Mouse (Mus musculus): Measurements from ENCODE around the gene Cxcl9.
"Not testable (repeated sequence)": the region's sequence is repeated elsewhere in the genome, so short reads cannot be mapped to it uniquely, and the experiment has no call there.

Gene Cxcl9

DNA sequence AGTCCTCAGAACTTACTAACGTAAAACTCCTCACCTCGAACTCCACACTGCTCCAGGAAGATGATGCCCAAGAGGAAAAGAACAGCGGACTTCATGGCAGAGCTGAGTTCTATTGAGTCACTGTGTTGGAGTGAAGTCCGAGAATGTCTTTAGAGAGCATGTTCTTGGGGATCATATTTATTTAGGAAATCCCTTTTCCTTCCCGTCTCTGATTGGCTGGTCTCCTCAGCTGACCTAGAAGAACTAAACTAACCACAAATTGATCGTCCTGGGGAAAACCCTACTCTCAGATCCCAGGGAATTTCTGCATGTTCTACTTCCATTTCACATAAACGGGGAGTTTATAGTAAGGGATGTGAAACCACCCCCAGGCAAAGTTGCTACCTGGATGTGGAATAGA, at the start of gene Cxcl9:
Gene Cxcl9, minus strand, starts transcription at position 151 of the 400 bp plus-strand sequence.
- no peak for DNase-seq (ENCODE audit: low spot score in 2 of 2)

DNA sequence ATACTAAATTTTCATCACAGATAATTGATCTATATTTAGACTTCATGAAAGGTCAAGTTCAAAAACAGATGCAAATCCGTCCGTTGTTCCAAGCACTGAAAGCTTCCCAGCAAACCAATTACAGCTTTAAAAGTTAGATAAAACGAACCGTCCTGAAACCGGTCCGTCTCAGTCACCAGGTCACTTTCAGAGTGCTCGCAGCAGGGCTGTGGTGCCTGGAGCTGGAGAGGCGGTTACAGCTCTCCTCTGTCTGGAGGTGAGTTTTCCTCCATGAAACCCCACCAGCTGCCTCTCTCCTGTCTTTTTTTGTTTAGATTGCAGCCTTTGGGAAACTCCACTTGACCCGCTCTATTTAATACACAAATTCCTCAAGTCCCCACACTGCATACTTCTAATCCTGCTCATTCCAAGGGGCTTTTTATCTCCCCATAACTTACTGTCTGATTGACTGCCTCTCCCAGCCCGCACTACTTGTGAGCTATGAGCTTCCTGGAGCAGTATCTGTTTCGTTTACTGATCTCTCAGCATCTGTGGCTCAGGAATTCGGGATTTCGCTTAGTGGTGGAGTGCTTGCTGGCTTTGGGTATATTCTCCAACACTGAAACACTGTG, 49.0 kb upstream of the Cxcl9 start:
- DNase-seq (ENCODE audit: low spot score in 2 of 2) = no peak

DNA sequence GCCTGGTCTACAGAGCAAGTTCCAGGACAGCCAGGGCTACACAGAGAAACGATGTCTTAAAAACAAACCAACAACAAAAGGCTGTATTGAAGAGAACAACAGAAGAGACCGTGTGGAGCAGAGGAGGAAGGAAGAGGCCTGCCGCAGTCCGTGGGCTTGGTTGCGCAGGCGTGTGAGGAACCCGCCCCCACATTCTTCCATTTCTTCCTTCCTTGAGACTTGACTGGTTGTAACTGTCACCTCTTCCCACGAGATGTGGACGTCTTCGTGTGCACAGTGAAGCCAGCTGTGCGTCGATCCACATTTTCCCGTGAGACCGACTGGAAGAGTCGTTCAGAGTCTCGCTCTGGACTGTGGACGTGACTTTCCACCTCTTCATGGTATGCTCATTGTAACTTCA, 47.5 kb upstream of the Cxcl9 start:
- DNase-seq (ENCODE audit: low spot score in 2 of 2) = peak; percentile 82 to 85

DNA sequence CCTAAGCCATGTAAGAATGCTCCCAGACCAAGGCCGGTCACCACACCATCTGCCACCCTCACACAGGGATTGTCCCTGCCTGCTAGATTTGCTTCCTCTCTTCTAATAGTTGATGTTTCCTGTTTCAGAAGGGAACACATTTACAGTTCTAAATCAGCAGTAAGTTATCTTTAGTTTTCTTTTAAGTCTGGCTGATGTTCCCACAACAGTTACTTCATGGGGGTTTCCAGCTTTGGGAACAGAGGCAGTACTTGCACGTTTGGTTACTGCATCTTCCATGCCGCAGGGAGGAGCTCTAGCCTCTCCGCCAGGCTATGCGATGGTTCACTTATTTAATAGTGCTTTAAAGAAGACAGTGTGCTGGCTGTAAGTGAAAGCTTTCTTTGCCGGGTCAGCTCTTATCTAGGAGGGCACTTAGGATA, 46.9 kb upstream of the Cxcl9 start:
- peak; percentile 68 to 70 for DNase-seq (ENCODE audit: low spot score in 2 of 2)

DNA sequence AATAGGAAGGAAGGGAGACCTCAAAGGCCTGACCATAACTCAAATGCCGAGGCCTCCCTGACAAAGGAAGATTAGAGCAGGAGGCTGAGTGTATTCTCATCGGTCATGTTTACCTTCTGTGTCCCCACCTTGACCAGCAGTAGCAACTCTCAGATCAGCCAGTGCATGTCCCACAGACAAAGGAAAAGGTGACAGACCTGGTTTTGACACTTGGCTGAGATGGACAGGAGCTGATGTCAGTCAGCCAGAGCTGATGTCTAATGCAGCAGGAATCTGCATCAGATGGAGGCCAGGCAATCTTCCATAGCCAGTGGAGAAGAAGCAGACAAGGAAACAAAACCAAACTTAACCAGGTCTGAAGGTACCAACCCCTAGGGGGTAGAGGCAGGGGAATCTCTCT, 44.7 kb upstream of the Cxcl9 start:
- no peak for DNase-seq (ENCODE audit: low spot score in 2 of 2)

DNA sequence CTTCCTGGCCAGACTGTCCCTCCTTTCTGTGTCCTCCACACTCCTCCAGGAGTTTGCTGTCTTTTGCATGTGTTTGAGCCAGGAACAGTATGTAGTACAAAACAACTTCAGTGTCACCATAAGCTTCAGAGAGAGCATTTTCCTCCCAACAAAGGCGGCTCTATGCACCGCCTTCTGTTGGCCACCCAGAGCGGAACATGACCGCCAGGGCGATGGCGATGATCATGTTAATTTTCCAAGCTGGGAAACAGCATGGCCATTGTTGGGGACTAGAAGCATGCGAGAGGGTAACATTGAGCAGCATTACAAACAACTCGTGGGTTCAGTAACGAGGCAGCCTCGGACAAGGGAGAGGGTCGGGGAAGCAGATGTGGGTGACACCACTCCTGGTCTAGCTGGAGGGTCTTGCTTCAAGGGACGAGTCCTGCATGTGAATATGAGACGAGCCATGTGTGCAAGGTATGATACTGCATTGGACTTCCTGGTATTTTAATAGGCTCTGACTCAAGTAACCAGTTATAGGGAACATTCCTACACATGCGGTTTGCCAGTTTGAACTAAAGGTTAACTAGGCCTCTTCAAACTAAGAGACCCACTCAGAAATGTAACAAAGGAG, 43.6 kb upstream of the Cxcl9 start:
- no peak for DNase-seq (ENCODE audit: low spot score in 2 of 2)

DNA sequence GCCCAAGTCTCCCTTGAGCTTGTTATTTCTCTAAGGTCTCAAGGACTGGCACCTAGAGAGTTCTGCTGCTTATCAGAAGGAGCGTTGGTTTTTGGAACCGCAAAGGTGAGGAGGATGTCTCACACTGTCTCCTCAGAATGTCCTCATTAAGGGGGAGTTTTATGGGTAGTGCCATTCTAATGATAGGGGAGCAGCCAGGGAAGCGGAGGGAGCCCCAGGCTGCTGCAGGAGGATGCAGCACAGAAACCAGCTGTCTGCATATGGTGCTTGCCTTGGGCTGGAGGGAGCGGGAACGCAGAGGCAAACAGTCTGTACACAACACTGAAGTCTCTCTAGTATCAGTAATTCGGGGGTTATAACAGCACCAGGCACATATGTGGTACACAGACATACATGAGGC, 43.0 kb upstream of the Cxcl9 start:
- DNase-seq (ENCODE audit: low spot score in 2 of 2) = no peak

DNA sequence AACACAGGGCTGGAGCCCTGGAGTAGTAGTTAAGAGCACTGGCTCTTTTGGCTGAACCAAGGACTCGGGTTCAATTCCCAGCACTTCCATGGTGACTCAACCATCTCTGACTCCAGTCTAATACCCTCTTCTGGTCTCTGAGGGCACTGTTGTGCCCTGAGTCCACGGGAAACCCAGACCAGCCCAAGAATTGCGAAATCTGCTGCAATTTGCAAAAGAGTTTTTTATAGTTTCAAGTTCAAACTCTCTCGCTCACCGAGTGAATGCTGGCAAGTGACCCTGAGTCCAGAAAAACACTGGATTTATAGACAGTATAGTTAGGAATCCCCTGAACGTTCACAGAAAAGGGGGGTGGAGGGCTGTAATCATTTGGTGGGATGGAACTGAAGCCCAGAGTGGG, 42.5 kb upstream of the Cxcl9 start:
- no peak for DNase-seq (ENCODE audit: low spot score in 2 of 2)

GRCm38 (mm10) chr5:92369151-92369994, 41.5 kb upstream of the Cxcl9 start:
- peak; percentile 22 to 28 for DNase-seq (ENCODE audit: low spot score in 2 of 2)

- no peak for DNase-seq (ENCODE audit: low spot score in 2 of 2)
Measured at GRCm38 (mm10) chr5:92368392-92368791, 40.5 kb upstream of the Cxcl9 start.

GRCm38 (mm10) chr5:92366565-92366964, 38.7 kb upstream of the Cxcl9 start:
- DNase-seq (ENCODE audit: low spot score in 2 of 2) = no peak

DNA sequence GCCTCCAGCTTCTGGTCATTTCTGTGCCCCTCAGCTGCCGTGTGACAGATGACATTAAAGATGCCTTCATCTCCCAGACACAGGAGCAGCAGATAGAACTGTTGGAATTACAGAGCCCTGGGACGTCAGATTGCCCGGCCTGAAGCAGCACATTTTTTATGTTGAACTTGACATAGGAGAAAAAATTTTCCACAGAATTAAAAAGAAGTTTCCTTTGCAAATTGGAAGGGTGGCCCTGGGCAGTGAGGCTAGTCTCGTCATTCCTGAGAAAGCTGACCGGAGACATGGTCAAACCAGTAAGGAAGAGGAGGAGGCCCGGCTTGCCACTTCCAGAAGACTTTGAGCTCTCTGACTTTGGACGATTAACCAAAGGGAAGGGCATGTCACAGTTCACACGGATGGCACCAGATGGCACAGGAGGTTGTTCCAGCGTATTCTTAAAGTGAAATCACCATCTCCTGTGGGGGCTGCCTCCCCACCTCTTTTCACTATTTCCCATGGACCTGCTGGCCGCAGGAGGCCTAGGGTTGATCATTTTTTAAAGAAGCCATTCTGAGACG, 37.3 kb upstream of the Cxcl9 start:
- DNase-seq (ENCODE audit: low spot score in 2 of 2) = no peak

GRCm38 (mm10) chr5:92364011-92364410, 36.1 kb upstream of the Cxcl9 start:
- DNase-seq (ENCODE audit: low spot score in 2 of 2) = no peak

DNA sequence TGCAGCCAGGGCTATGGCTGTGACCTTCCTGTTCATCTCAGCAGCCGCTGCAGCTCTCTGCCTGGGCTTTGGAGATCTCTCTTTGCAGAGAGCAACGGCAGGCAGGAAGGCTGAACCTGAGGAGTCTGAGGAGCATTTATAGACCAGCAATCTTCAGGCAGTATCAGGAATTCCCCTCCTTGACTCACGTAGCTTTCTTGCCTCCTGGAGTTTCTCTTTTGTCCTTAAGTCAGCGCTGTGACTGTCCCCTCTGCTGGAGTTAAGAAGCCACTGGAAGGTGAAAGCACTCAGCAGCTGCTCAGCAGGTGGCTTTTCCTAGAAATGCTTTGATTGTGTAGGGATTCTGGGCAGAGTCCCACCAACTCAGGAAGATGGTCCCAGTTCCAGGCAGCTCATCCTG, 35.3 kb upstream of the Cxcl9 start:
- no peak for DNase-seq (ENCODE audit: low spot score in 2 of 2)

DNA sequence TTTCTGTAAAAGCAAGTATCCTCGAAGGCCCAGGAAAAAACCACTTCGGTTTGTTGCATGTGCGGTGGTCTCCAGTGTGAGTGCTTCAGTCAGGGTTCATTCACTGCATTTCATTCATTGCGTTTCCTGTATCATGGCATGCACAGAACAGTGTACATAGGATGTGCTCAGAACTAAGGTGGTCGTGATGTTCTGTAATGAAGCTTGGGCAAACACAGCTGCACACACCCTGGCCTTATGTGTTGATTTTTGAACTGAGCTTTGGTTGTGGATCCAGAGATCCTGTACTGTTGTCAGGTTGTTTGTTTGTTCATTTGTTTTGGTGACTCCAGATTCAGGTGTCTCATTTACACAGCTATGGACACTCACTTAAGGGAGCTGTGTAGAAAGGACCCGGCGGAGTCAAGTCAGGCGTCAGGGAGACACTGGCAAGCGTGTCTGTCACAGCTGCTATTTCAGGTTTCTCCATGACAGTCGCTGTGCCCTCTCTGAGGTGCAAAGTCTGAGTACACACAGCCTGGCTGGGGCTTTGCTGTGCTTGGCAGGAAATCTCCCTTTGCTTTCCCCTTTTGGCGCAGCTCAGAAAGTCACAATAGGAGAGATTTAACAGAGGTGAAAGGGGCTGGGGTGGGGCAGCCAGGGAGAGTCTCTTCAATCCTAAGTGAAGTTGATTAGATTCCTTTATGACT, 31.0 kb upstream of the Cxcl9 start:
- no peak for DNase-seq (ENCODE audit: low spot score in 2 of 2)

DNA sequence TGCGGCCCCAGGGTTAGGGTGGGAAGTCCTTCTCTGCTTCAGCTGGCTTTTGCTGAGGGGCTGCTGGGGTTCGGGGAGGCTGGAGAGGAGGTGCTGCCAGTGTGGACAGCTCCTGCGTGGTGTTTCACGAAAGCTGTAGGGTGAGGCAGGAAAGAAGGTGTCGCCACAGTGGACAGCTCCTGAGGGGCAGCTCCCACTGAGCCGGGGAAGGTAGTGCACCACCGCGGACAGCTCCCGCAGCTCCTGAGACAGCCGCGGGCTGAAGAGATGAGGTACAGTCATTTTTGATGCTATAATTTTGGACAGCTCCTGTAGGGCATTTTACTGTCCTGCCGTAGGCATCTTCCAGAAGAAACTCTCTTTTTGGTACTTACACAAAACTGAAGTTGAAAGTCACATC, 30.2 kb upstream of the Cxcl9 start:
- DNase-seq (ENCODE audit: low spot score in 2 of 2) = no peak

DNA sequence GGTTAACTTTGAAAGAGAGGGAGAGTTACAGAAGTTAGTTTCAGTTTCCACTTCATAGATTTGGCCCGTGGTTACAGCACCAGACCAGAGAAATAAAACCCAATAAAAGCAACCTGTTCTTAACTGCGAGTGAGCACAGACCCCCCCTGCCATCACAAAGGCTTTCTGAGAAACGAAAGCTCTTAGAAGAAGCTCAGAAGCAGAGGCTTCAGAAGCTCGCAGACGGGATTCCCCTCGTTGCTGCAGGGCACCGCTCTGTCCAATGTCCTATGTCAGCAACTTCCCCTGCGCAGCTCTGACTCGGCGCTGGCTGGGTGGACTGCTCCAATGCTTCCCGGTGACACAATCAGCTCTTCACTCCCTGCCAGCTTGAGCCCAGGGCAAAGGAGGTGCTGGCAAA, 25.6 kb upstream of the Cxcl9 start:
- peak; percentile 70 for DNase-seq (ENCODE audit: low spot score in 2 of 2)

DNA sequence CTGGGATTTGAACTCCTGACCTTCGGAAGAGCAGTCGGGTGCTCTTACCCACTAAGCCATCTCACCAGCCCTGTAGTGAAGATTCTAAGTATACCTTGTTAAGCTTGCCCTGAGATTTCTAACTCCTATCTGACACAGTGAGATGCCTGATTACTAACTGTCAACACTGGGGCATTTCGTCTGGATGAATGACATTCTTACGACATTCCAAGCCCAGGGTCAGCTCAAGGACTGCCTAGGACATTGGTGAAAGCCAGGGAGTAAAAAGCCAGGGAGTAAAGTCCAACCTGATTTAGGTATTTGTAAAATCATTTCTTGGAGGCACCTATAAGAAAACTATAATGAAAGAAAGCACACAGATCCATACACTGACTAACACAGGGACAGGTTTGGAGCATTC, 24.8 kb upstream of the Cxcl9 start:
- DNase-seq (ENCODE audit: low spot score in 2 of 2) = not testable (repeated sequence)

- no peak for DNase-seq (ENCODE audit: low spot score in 2 of 2)
Measured at GRCm38 (mm10) chr5:92349731-92350130, 21.9 kb upstream of the Cxcl9 start.

GRCm38 (mm10) chr5:92348794-92349413, 21.0 kb upstream of the Cxcl9 start, which contains the start of gene Cxcl10:
TSS of gene Cxcl10 (minus strand) at chr5:92348889.
- peak; percentile 63 to 73 for DNase-seq (ENCODE audit: low spot score in 2 of 2)

DNA sequence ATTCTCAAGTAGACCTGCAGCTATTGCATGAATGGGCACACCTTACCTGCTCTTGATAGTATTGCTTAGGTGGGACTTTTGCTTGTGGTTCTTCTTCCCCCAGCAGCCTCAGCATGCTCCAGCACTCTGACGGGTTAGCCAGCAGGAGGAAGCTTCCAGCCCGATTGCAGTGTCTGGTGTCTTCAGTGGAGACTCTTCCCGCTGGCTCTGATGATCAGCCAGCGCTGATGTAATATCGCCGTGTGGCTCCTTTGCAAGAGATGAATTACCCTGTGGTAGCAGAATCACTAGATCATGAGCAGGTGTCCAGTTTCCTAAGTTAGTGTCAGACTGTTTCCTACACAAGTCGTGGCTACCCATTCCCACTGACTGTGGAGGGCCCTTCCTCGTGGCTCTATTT, 17.1 kb upstream of the Cxcl9 start:
- DNase-seq (ENCODE audit: low spot score in 2 of 2) = no peak

Data from spleen, postnatal 36 days (tissue).